Mouse (Mus musculus) gastrocnemius, postnatal 36 days (tissue): ENCODE data around the gene 4933411K16Rik. TPM values are rescaled to one million over a fixed set of nuclear protein-coding genes. Genes with fewer than 3 reads are reported as not detected.
A peak's percentile ranks its signal among the peaks of the same experiment; 100 is the strongest.

Source experiments
- DNase-seq, 2 experiments: peaks; one replicate each; pipeline ENCODE4 v3.0.0; 2022
- intact Hi-C: fragments of 180-260 bp; cut with DNase I; formaldehyde crosslinking; loops from one replicate; pipeline ENCODE4 v1.15.1; 2025
- total RNA-seq, 2 experiments: library from RNA; stranded (reverse); gene quantifications; 2 replicates each; pipeline ENCODE4 v1.2.3; 2021

4933411K16Rik gene
- total RNA-seq, 2 experiments from 2014 or later, result 0.30 to 0.38 TPM

- no peak for DNase-seq
- intact Hi-C loops, result loop anchor here (2.0 to 5.0 kb wide), 2 partner anchors 34 to 112 kb away; partner anchors contain the start of gene Marveld1
Measured at GRCm38 (mm10) chr19:42034881-42035455, 17.1 kb upstream of the 4933411K16Rik start.

- DNase-seq, result peak; percentile 79 to 83
- intact Hi-C loops, result loop anchor here (2.0 to 5.0 kb wide), 2 partner anchors 33 to 112 kb away; partner anchors contain the start of gene Marveld1
Measured at GRCm38 (mm10) chr19:42035456-42036248, 16.4 kb upstream of the 4933411K16Rik start, which contains the start of gene Ankrd2. Gene Ankrd2 (plus strand): TSS chr19:42036000.

DNA sequence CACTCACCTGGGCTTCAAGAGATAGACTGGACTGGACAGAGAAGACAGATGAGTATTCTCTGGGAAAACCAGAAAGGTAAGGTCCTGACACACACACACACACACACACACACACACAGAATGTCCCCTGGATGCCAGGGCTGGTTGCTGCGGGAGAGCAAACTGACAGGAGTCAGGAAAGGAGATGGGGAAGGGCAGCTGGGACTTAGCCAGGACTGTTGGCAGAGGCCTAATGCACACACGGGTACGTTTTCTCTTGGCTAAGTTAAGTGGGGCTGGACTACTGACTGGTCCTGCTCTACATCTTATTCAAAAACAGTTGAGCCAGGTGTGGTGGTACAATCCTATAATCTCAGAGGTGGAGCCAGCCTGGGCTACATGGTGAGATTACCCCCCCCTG is 15.7 kb upstream of the 4933411K16Rik start:
- DNase-seq, result no peak
- intact Hi-C loops, result loop anchor here (5.0 kb wide), 1 partner anchor 111 kb away; the partner anchor contains the start of gene Marveld1

DNA sequence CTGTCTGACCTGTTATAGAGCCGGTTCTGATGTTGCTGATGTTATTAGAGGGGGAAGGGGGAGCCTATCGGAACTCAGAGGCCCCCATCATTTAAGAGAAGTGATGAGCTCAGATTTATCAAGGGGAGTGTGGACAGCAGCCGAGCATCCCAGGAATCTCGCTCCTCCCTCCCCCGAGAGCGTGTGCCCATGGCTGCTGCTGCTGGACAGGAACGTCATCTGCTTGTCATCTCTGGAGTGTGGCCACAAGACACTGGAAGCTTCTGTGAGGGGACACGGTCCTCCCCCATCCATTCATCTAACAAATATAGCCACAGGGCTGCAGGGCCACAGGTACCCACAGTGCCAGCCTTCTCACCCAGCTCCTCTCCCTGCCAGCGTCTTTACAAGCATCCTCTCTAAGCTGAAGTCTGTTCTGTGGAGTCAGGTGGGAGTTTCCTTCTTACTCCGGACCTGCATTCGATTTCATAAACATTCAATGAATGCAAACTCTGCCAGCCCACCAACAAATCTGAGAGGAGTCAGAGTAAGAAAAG is 14.8 kb upstream of the 4933411K16Rik start:
- DNase-seq, result no peak
- intact Hi-C loops, result loop anchor here (5.0 kb wide), 1 partner anchor 110 kb away; the partner anchor contains the start of gene Marveld1

DNA sequence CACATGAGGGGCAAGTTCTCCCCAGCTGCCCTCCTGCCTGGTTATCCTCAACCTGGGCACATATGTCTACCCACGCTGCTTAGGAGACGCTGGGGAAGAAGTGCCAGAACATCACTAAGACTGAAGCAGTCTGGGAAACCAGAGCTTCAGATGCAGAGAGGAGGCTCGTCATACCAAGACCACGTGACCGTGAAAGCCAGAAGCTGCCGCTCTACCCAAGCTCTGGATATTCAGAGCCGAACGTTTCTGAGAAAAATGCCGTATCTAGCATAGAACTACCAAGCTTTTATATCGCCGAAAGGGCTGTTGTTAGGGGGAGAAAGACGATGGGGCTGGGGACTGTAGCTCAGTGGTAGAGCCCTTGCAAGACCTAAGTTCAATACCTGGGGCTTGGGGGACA is 13.7 kb upstream of the 4933411K16Rik start:
- no peak for DNase-seq

GRCm38 (mm10) chr19:42043988-42044387 is 8.1 kb upstream of the 4933411K16Rik start:
- DNase-seq, result no peak
- intact Hi-C loops, result no loop called here

More for the DNA sequence above, 13.7 kb upstream of the 4933411K16Rik start:
- intact Hi-C loops, result loop anchor here (5.0 kb wide), 1 partner anchor 109 kb away; the partner anchor contains the start of gene Marveld1

- intact Hi-C loops, result no loop called here
- DNase-seq, result peak; percentile 78 to 82
Measured at GRCm38 (mm10) chr19:42045269-42046102, 6.6 kb upstream of the 4933411K16Rik start, which contains the start of gene Hoga1. Gene Hoga1 (plus strand): TSS chr19:42045610.

GRCm38 (mm10) chr19:42050251-42050650 is 1.8 kb upstream of the 4933411K16Rik start:
- intact Hi-C loops, result no loop called here
- DNase-seq, result no peak

DNA sequence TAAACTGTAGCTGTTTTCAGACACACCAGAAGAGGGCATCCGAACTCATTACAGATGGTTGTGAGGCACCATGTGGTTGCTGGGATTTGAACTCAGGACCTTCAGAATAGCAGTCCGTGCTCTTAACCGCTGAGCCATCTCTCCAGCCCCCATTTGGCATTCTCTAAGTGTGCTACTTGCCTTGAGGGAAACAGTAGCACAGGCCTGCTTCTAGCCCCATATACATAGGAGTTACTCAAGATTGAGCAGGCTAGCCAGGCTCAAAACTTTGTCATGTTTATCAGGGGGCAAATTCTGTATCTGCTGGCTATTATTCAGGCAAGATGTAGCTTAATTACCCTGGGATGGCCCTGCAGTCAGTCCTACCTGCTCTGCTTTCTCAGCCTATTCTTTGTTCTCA is 697 bp upstream of the 4933411K16Rik start:
- DNase-seq, result no peak
- intact Hi-C loops, result no loop called here

DNA sequence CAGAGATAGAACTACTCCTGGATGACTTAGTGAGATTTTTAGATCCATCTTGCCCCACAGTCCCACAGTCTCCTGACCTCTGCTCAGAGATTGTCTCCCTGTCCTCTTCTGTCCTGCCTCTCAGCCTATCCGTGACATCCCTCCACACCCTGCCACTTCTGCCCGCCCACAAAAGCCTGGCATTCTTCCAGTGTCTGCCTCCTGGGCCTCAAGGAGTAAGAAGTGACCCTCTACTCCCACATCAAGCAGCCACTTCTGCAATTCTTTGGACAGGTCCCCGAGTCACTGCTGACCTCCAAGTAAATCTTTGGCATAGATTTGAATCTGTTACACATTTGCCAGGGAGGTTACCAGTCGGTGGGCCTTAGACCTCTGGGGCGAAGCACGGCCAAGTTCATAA is 2.2 kb downstream of the 4933411K16Rik start:
- no peak for DNase-seq
- intact Hi-C loops, result no loop called here

DNA sequence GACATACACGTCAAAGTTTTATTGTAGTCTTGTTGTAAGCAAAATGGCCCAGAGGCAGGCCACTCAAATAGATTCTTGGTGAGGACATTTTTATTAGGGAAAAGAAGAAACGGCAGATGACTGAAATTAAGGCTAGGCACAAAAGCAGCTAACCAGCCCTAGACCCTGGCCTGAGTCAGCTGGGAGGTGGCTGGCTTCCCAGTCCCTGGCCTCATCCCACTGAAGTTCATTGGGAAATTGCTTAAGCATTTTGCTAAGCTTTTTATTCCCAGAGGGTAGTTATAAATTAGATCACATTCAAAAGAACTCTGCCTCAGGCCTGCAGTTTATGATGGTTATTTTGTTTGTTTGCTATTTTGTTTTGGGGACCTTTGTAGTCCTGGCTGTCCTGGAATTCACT is 3.8 kb downstream of the 4933411K16Rik start:
- intact Hi-C loops, result no loop called here
- DNase-seq, result peak; percentile 66 to 82

DNA sequence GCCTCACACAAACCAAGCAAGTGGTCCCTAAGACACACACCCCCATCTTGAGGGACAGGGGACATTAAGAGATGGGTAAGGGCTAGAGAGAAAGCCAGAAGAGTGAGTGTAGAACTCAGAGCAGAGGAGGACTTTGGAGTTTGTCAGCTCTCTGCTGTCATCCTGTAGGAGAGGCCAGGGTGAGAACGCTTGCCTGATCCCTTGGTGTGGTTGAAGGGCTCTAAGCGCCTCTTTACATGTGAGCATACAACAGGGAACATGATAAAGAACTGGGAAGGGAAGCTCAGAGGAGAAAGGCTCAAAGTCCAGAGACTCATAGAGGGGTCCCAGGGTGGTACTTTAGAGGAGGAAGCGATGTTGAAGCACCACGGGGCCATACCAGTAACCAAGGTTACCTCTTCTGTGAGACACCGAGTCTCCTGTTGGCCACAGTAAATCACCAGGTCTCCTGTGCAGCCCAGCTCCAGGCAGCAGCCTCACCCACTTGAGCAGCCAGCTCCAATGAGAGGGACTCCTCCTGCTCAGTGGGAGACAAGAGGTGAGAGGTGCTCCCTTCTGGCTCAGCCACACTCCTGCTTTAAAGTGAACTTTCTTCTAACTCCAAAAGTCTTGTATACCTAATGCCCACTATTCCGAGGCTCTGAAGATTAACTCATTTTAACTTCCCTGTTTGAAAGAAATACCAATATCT is 4.8 kb downstream of the 4933411K16Rik start:
- intact Hi-C loops, result no loop called here
- no peak for DNase-seq

DNA sequence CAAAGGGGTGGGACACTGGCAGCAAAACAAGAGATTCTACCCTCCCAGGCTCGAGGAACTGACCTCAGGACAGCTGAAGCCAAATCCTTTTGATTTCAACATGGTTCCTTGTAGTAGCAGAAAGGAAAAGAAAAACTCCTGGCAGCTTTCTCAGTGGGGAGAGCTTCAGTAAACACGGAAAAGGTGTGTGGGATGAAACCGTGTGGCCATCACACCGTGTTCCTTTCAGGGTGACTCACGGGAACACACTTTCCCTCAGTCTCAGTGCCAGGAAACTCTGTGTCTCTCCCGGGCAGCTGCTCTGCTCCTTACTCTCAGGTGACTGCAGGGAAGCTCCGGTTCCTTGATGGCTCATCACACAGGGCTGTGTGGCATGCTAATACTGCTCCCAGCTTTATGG is 6.4 kb downstream of the 4933411K16Rik start:
- intact Hi-C loops, result no loop called here
- DNase-seq, result no peak

DNA sequence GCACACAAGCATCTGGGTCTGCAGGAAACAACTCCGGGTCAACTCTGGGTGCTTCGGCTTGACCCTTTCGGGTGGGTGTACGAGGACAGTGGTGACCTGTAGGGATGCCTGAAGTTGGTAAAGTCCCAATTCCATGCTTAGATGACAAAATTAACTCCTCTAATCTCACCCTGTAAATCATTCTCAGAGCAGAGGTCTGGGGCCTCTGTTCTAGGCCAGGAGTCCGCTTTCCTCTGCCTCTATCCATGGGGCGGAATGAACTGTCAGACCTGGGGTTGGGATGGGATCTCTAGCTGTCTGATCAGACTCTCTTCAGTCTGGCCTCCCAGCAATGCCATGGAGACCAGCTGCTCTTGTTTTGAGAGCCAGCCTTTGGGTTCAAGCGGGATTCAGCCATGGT is 9.4 kb downstream of the 4933411K16Rik start:
- intact Hi-C loops, result no loop called here
- no peak for DNase-seq

DNA sequence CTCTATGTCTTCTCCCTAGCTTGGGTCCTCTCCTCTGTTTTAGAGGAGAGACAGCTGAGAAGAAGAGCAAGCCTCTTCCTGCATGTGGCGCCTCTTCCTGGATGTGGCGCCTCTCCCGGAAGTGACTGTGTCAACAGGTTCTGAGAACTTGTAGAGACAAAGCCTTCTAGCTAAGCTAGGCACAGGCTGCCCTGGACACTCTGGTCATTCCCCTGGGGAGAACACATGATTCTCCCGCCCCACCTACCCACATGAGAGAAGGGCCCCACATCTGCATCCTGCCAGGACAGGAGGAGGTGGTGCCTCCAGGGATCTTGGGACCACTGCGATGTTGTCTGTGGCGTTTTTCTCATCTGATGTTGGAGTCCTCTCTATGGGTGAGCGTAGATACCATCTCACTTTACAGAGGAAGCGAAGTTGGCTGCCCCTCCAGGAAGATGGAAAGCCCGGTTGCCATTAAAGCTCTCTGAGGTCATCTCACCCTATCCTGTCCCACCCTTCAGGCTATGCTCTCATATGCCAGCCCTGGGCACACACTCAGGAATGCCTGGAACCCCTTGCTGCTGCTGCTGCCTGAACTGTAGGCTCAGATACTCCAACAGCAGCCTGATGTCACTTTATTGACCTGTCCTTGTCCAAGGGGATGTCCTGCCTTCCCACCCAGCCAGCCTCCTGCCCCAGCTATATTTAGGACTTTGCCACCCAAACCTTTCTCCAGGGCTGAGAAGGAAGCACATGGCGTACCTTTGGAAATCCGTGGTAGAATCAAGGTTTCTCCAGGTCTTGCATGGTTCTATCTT is 16.6 kb downstream of the 4933411K16Rik start:
- peak; percentile 40 to 50 for DNase-seq
- intact Hi-C loops, result loop anchor here (2.0 kb wide), 1 partner anchor 34 kb away; the partner anchor contains the start of gene Ankrd2

DNA sequence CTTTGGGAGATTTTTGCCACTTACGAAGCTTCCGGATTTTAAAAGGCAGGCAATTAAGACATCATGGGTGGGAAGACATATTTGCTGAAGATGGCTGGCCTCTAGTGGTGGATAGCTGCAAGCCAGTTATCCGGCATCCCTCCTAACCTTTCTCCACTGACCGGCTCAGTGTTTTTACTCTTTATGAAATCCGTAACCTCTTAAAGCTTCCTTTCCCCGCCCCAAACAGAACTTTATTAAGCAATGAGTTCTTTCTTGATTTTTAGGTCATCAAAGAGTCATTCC is 17.1 kb downstream of the 4933411K16Rik start:
- no peak for DNase-seq
- intact Hi-C loops, result loop anchor here (2.0 kb wide), 1 partner anchor 34 kb away; the partner anchor contains the start of gene Ankrd2

DNA sequence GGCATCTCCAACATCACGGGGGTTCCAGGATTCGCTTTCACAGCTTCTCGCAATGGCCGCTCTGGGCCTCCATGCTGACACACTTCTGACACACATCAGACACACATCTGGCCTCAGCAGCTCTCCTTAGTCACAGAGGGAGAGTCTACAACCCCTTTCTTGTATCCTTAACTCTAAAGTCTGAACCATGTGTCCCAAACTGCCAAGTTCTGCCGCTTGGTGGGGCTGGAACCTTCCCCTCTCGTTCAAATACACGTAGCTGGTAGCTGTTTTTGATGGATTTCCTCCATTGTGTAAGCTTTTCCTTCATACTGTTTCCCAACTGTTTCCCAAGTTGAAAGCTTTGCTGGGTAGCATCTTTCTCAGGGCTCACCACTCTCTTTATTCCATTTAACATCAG is 19.2 kb downstream of the 4933411K16Rik start:
- DNase-seq, result no peak
- intact Hi-C loops, result no loop called here

DNA sequence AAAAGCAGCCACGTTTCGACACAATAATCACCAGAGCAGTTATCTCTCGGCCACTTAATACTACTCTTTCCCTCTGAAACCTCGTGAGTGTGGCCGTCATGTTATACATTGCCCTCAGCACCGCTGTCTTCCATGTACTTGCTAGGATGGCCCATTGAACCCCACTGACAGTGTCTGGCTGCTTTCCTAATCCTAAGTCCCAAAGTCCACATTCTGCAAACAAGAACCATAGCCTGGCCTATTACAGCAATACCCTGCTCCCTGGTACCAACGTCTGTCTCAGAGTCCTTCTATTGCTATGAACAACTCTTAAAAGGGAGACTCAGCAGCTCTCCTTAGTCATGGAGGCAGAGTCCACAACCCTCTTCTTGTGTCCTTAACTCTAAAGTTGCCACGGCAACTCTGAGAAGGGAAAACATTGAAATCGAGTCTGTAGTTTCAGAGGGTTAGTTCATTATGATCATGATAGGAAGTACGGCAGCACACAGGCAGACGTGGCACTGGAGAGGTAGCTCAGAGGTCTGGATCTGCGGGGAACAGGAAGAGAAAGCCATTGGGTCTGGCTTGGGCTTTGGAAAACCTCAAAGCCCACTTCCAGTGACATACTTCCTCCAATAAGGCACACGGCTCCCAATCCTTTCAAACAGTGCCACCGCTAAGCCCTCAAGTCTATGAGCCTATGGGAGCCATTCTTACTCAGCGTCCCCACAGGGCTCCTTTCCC is 20.0 kb downstream of the 4933411K16Rik start:
- intact Hi-C loops, result no loop called here
- no peak for DNase-seq
